Mouse (Mus musculus): ENCODE measurements around the gene Mnat1. TPM values are rescaled to one million over a fixed set of nuclear protein-coding genes. Genes with fewer than 3 reads are reported as not detected.
"Not testable (repeated sequence)": the region's sequence is repeated elsewhere in the genome, so short reads cannot be mapped to it uniquely, and the experiment has no call there.

Gene Mnat1
- polyA plus RNA-seq, 1 experiment = 30.9 TPM

GRCm38 (mm10) chr12:73112326-73113087 is 11.0 kb upstream of the Mnat1 start:
- Histone ChIP-seq H3K4me3 (ENCODE audit: insufficient read depth, poor library complexity, severe bottlenecking) (peak overlapping the region; percentile 91), H3K79me3 (ENCODE audit: low read depth) (peaks cover 46% of the 10 kb centered on the region), H3ac (ENCODE audit: control insufficient read depth, insufficient read length, low read depth) (peak overlapping the region; percentile 69), H3K79me2 (ENCODE audit: control insufficient read depth, insufficient read depth) (peaks cover 56% of the 10 kb centered on the region), H3K27me3 (ENCODE audit: control insufficient read depth, insufficient read depth, insufficient read length) (no peaks in the 10 kb centered on the region), H3K36me3 (ENCODE audit: control insufficient read depth, insufficient read depth) (peaks cover 22% of the 10 kb centered on the region)
- TF ChIP-seq MYOD1 (IDR thresholded peaks at IDR 0.05; ENCODE audit: control insufficient read depth, insufficient read length, low read depth) (no peak), FOSL1 (IDR thresholded peaks at IDR 0.05; ENCODE audit: insufficient read depth, low read length, poor library complexity, severe bottlenecking) (no peak), USF1 (IDR thresholded peaks at IDR 0.05; ENCODE audit: low read depth) (no peak), MAX (IDR thresholded peaks at IDR 0.05) (peak; percentile 14), CTCF (IDR thresholded peaks at IDR 0.05; ENCODE audit: control insufficient read depth, insufficient read depth, insufficient read length) (no peak)

GRCm38 (mm10) chr12:73113196-73113595 is 10.3 kb upstream of the Mnat1 start, which contains the start of gene Six4:
Gene Six4 (minus strand): TSS chr12:73113456.
- no peaks in the 10 kb centered on the region for H3K27me3 ChIP-seq (ENCODE audit: control insufficient read depth, insufficient read depth, insufficient read length)
- H3K36me3 ChIP-seq (ENCODE audit: control insufficient read depth, insufficient read depth) = peaks cover 18% of the 10 kb centered on the region
- peak within 1 kb of the TSS; percentile 69 for H3ac ChIP-seq (ENCODE audit: control insufficient read depth, insufficient read length, low read depth)
- peaks cover 41% of the 10 kb centered on the region for H3K79me3 ChIP-seq (ENCODE audit: low read depth)
- H3K4me3 ChIP-seq (ENCODE audit: insufficient read depth, poor library complexity, severe bottlenecking) = peak within 1 kb of the TSS; percentile 91
- peaks cover 49% of the 10 kb centered on the region for H3K79me2 ChIP-seq (ENCODE audit: control insufficient read depth, insufficient read depth)
- TF ChIP-seq MAX (IDR thresholded peaks at IDR 0.05) (peak; percentile 50), CEBPB (IDR thresholded peaks at IDR 0.05; ENCODE audit: low read depth) (no peak), FOSL1 (IDR thresholded peaks at IDR 0.05; ENCODE audit: insufficient read depth, low read length, poor library complexity, severe bottlenecking) (no peak), MYOG (IDR thresholded peaks at IDR 0.05; ENCODE audit: control insufficient read depth, extremely low read depth, insufficient read length) (no peak), USF1 (IDR thresholded peaks at IDR 0.05; ENCODE audit: low read depth) (peak; percentile 27), CTCF (IDR thresholded peaks at IDR 0.05; ENCODE audit: control insufficient read depth, insufficient read depth, insufficient read length) (no peak), MYOD1 (IDR thresholded peaks at IDR 0.05; ENCODE audit: control insufficient read depth, insufficient read length, low read depth) (no peak)

GRCm38 (mm10) chr12:73125250-73125649 is 1.7 kb downstream of the Mnat1 start:
- no peak overlapping the region for H3ac ChIP-seq (ENCODE audit: control insufficient read depth, insufficient read length, low read depth)
- no peak overlapping the region for H3K4me3 ChIP-seq (ENCODE audit: insufficient read depth, poor library complexity, severe bottlenecking)
- H3K27me3 ChIP-seq (ENCODE audit: control insufficient read depth, insufficient read depth, insufficient read length) = no peaks in the 10 kb centered on the region
- H3K79me2 ChIP-seq (ENCODE audit: control insufficient read depth, insufficient read depth) = peaks cover 67% of the 10 kb centered on the region
- no peaks in the 10 kb centered on the region for H3K36me3 ChIP-seq (ENCODE audit: control insufficient read depth, insufficient read depth)
- peaks cover 58% of the 10 kb centered on the region for H3K79me3 ChIP-seq (ENCODE audit: low read depth)
- TF ChIP-seq MYOD1 (IDR thresholded peaks at IDR 0.05; ENCODE audit: control insufficient read depth, insufficient read length, low read depth) (no peak), CEBPB (IDR thresholded peaks at IDR 0.05; ENCODE audit: low read depth) (no peak), FOSL1 (IDR thresholded peaks at IDR 0.05; ENCODE audit: insufficient read depth, low read length, poor library complexity, severe bottlenecking) (no peak), MYOG (IDR thresholded peaks at IDR 0.05; ENCODE audit: control insufficient read depth, extremely low read depth, insufficient read length) (no peak), CTCF (IDR thresholded peaks at IDR 0.05; ENCODE audit: control insufficient read depth, insufficient read depth, insufficient read length) (no peak), MAX (IDR thresholded peaks at IDR 0.05) (no peak), USF1 (IDR thresholded peaks at IDR 0.05; ENCODE audit: low read depth) (no peak)

GRCm38 (mm10) chr12:73140732-73141131 is 17.2 kb downstream of the Mnat1 start:
- no peak overlapping the region for H3ac ChIP-seq (ENCODE audit: control insufficient read depth, insufficient read length, low read depth)
- H3K36me3 ChIP-seq (ENCODE audit: control insufficient read depth, insufficient read depth) = peaks cover 3% of the 10 kb centered on the region
- H3K4me3 ChIP-seq (ENCODE audit: insufficient read depth, poor library complexity, severe bottlenecking) = no peak overlapping the region
- H3K79me2 ChIP-seq (ENCODE audit: control insufficient read depth, insufficient read depth) = peaks cover 98% of the 10 kb centered on the region
- no peaks in the 10 kb centered on the region for H3K27me3 ChIP-seq (ENCODE audit: control insufficient read depth, insufficient read depth, insufficient read length)
- H3K79me3 ChIP-seq (ENCODE audit: low read depth) = peaks cover 65% of the 10 kb centered on the region
- TF ChIP-seq MYOD1 (IDR thresholded peaks at IDR 0.05; ENCODE audit: control insufficient read depth, insufficient read length, low read depth) (no peak), USF1 (IDR thresholded peaks at IDR 0.05; ENCODE audit: low read depth) (no peak), FOSL1 (IDR thresholded peaks at IDR 0.05; ENCODE audit: insufficient read depth, low read length, poor library complexity, severe bottlenecking) (no peak), CTCF (IDR thresholded peaks at IDR 0.05; ENCODE audit: control insufficient read depth, insufficient read depth, insufficient read length) (no peak), CEBPB (IDR thresholded peaks at IDR 0.05; ENCODE audit: low read depth) (no peak), MYOG (IDR thresholded peaks at IDR 0.05; ENCODE audit: control insufficient read depth, extremely low read depth, insufficient read length) (no peak), MAX (IDR thresholded peaks at IDR 0.05) (no peak)

- Histone ChIP-seq H3K27me3 (ENCODE audit: control insufficient read depth, insufficient read depth, insufficient read length) (no peaks in the 10 kb centered on the region), H3ac (ENCODE audit: control insufficient read depth, insufficient read length, low read depth) (no peak overlapping the region), H3K36me3 (ENCODE audit: control insufficient read depth, insufficient read depth) (no peaks in the 10 kb centered on the region), H3K79me2 (ENCODE audit: control insufficient read depth, insufficient read depth) (peaks cover 91% of the 10 kb centered on the region), H3K79me3 (ENCODE audit: low read depth) (peaks cover 64% of the 10 kb centered on the region), H3K4me3 (ENCODE audit: insufficient read depth, poor library complexity, severe bottlenecking) (no peak overlapping the region)
- peak; percentile 89 for TF ChIP-seq MAX (IDR thresholded peaks at IDR 0.05)
- peak; percentile 29 for TF ChIP-seq MYOD1 (IDR thresholded peaks at IDR 0.05; ENCODE audit: control insufficient read depth, insufficient read length, low read depth)
- no peak for TF ChIP-seq USF1 (IDR thresholded peaks at IDR 0.05; ENCODE audit: low read depth)
- TF ChIP-seq MYOG (IDR thresholded peaks at IDR 0.05; ENCODE audit: control insufficient read depth, extremely low read depth, insufficient read length) = no peak
- TF ChIP-seq CEBPB (IDR thresholded peaks at IDR 0.05; ENCODE audit: low read depth) = peak; percentile 43
- peak; percentile 76 for TF ChIP-seq FOSL1 (IDR thresholded peaks at IDR 0.05; ENCODE audit: insufficient read depth, low read length, poor library complexity, severe bottlenecking)
- no peak for TF ChIP-seq CTCF (IDR thresholded peaks at IDR 0.05; ENCODE audit: control insufficient read depth, insufficient read depth, insufficient read length)
Observed at GRCm38 (mm10) chr12:73147236-73147635, 23.7 kb downstream of the Mnat1 start.

- H3K4me3 ChIP-seq (ENCODE audit: insufficient read depth, poor library complexity, severe bottlenecking); H3ac ChIP-seq (ENCODE audit: control insufficient read depth, insufficient read length, low read depth); H3K27me3 ChIP-seq (ENCODE audit: control insufficient read depth, insufficient read depth, insufficient read length); H3K36me3 ChIP-seq (ENCODE audit: control insufficient read depth, insufficient read depth): not testable (repeated sequence)
- H3K79me2 ChIP-seq (ENCODE audit: control insufficient read depth, insufficient read depth) = peaks cover 81% of the 10 kb centered on the region
- H3K79me3 ChIP-seq (ENCODE audit: low read depth) = peaks cover 46% of the 10 kb centered on the region
Observed at GRCm38 (mm10) chr12:73151038-73151437, 27.5 kb downstream of the Mnat1 start.

Data from C2C12 (cell line).